Mouse (Mus musculus): ENCODE results near the gene Kncn. TPM values are rescaled to one million over a fixed set of nuclear protein-coding genes. Genes with fewer than 3 reads are reported as not detected.

Kncn gene
- polyA plus RNA-seq, 1 experiment = not detected

DNA sequence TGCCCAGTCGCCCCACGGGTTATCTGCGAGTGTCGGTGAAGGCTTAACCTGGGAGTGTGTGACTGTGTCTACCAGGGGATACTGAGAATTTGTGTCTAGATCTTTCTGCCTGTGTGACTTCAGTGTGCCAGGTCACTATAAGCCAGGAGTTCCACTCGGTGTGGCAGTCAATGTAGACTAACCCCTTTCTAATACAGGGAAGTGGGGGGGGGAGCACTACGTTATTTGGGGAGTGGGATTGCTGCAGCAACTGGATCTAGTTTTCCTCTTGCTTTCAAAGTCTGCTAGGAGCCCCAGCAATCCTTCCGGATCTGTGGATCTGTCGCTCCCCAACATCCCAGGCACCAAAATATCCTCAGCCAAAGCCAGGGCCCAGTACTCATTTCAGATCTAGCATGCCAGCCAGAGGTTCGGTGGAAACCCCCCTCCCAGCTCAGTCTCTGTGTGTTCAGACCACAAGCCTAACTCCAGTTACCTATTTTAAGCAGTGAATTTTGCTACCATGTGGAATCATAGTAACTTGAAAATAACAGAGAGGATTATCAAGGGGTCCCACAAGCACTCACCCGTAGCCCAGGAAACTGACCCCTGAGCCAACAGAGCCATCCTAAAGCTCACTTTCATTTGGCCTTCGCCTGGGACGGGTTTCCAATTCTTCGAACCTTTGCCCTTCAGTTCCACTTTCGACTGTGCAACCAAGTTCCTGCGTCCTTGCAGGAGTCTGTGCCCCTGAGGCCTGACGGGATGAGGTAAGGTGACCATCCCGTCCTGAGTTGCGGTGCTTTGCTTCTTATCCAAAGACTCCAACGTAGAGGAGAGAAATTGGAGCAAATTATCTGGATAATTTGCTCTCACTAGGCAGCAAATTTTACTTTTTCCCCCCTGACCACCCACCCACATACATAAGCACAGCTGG lies 53.1 kb downstream of the Kncn start:
- 0 out of 2 replicates have a peak overlapping the region, but pooled peaks have one; percentile 3 for H3K4me3 ChIP-seq (ENCODE audit: insufficient read depth, low read depth, low read length)
- H3K4me1 ChIP-seq (ENCODE audit: control insufficient read depth, insufficient read depth, insufficient read length, low read length) = no peaks in the 10 kb centered on the region; the same call in 1 of the 2 replicates
- no peak overlapping the region for H3K27ac ChIP-seq (replicated peaks; ENCODE audit: low read depth, low read length)

DNA sequence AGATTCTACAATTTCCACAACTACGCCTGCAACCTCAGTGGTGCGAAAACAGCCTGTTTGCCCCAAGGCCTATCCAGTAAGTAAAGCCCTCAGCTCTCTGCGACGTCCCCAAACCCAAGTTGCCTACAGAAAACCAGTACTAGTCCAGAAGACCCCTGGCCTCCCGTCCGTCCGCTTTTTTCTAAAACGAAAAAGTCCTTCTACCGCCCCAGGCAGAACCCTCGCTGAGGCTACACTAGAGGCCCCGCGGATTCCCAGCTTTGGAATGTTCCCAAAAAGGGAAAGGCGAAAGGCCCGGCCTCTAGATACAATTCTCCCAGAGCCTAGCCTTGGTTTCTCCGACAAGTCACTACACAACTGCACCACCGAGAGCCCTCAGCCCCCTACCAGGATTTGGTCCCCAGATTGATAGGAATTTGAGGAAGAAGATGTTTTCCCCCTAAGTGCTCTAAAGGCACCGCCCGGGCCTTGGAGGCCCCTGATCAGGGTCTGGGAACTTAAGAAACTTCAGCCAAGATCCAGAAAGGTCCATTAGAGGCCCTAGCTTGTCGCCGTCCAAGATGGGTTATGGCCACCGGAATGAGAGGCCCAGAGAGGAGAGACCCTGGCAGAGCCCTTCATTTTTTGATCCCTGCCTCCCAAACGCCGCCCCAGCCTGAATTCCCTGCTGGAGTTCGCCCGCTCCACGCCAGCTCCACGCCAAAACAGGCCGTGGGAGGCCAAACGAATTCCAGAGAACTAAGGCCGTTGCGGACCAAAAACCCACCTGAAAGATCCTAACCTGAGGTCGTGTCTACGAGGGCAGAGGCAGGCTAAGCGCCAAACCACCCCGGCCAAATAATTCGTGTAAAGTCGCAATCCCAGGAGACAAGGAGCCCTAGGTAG lies 54.3 kb downstream of the Kncn start:
- Histone ChIP-seq H3K4me1 (ENCODE audit: control insufficient read depth, insufficient read depth, insufficient read length, low read length) (no peaks in the 10 kb centered on the region; the same call in 1 of the 2 replicates), H3K4me3 (ENCODE audit: insufficient read depth, low read depth, low read length) (no peak overlapping the region), H3K27ac (replicated peaks; ENCODE audit: low read depth, low read length) (no peak overlapping the region)

Other genes with a start within 250 kb of the Kncn start
- 16.9 and 27.9 TPM in 2 replicates for gene Cyp4b1, start 236.7 kb upstream of the Kncn start, polyA plus RNA-seq (2012; ENCODE audit: insufficient read depth, insufficient read length, missing spikeins)
- gene Efcab14, start 146.7 kb upstream of the Kncn start, polyA plus RNA-seq (2012; ENCODE audit: insufficient read depth, insufficient read length, missing spikeins) = 17.3 and 26.7 TPM in 2 replicates
- not detected in 2 replicates for gene Tex38, start 103.4 kb upstream of the Kncn start, polyA plus RNA-seq (2012; ENCODE audit: insufficient read depth, insufficient read length, missing spikeins)
- gene Atpaf1, start 99.6 kb upstream of the Kncn start, polyA plus RNA-seq (2012; ENCODE audit: insufficient read depth, insufficient read length, missing spikeins) = 48.5 and 53.5 TPM in 2 replicates
- gene Mob3c, start 56.3 kb upstream of the Kncn start, polyA plus RNA-seq (2012; ENCODE audit: insufficient read depth, insufficient read length, missing spikeins) = 3.8 and 5.9 TPM in 2 replicates
- 13.8 and 14.1 TPM in 2 replicates for gene Mknk1, start 45.2 kb upstream of the Kncn start, polyA plus RNA-seq (2012; ENCODE audit: insufficient read depth, insufficient read length, missing spikeins)
- gene 6430628N08Rik, start 6.3 kb downstream of the Kncn start, polyA plus RNA-seq (2012; ENCODE audit: insufficient read depth, insufficient read length, missing spikeins) = not detected in 2 replicates
- not detected in 2 replicates for gene Dmbx1, start 55.5 kb downstream of the Kncn start, polyA plus RNA-seq (2012; ENCODE audit: insufficient read depth, insufficient read length, missing spikeins)
- not detected in 2 replicates for gene Faah, start 133.5 kb downstream of the Kncn start, polyA plus RNA-seq (2012; ENCODE audit: insufficient read depth, insufficient read length, missing spikeins)
- gene Nsun4, start 169.5 kb downstream of the Kncn start, polyA plus RNA-seq (2012; ENCODE audit: insufficient read depth, insufficient read length, missing spikeins) = 22.6 and 35.3 TPM in 2 replicates
- 4,457 and 5,170 TPM in 2 replicates for gene Uqcrh, start 190.7 kb downstream of the Kncn start, polyA plus RNA-seq (2012; ENCODE audit: insufficient read depth, insufficient read length, missing spikeins)
- 23.3 and 24.1 TPM in 2 replicates for gene Lrrc41, start 190.9 kb downstream of the Kncn start, polyA plus RNA-seq (2012; ENCODE audit: insufficient read depth, insufficient read length, missing spikeins)
- gene Rad54l, start 239.3 kb downstream of the Kncn start, polyA plus RNA-seq (2012; ENCODE audit: insufficient read depth, insufficient read length, missing spikeins) = 0.36 TPM in 1 of 2 replicates, not detected in the other
- gene Pomgnt1, start 239.4 kb downstream of the Kncn start, polyA plus RNA-seq (2012; ENCODE audit: insufficient read depth, insufficient read length, missing spikeins) = 37.6 and 49.5 TPM in 2 replicates